Mouse (Mus musculus) ES-E14 (cell line): ENCODE measurements around the gene Col4a2. TPM values are rescaled to one million over a fixed set of nuclear protein-coding genes. Genes with fewer than 3 reads are reported as not detected.

Source experiments
- DNase-seq: peaks from one replicate; pipeline ENCODE4 v3.0.0-alpha.2; 2013; ENCODE audit warnings: low read depth, low spot score
- H3K27ac ChIP-seq: 2 replicates; pipeline ENCODE4 v1.5.1; 2012; ENCODE audit warnings: low read depth, mild to moderate bottlenecking, low read length, moderate library complexity, mixed read lengths; ENCODE audit not compliant: poor library complexity, insufficient read depth, severe bottlenecking
- H3K36me3 ChIP-seq: 2 replicates; pipeline ENCODE4 v1.6.1; 2012; ENCODE audit warnings: mild to moderate bottlenecking, low read length, moderate library complexity, mixed read lengths; ENCODE audit not compliant: control insufficient read depth, poor library complexity, insufficient read depth, severe bottlenecking
- H3K4me1 ChIP-seq, 2 experiments: fragments of 150-350 bp in 1 of 2; sonication (generic) in 1 of 2; 2 replicates each; pipeline ENCODE4 v1.6.1; 2012; ENCODE audit warnings: low read length in 2 of 2, mild to moderate bottlenecking in 1 of 2, mixed read lengths in 1 of 2; ENCODE audit not compliant: control insufficient read depth in 2 of 2, insufficient read depth in 2 of 2, poor library complexity in 1 of 2
- H3K4me3 ChIP-seq, 2 experiments: fragments of 150-350 bp in 1 of 2; sonication (generic) in 1 of 2; 2 replicates each; pipeline ENCODE4 v1.5.1; 2012; ENCODE audit warnings: low read length in 2 of 2, low read depth in 1 of 2, mild to moderate bottlenecking in 1 of 2, mixed read lengths in 1 of 2; ENCODE audit not compliant: insufficient read depth in 1 of 2, poor library complexity in 1 of 2, severe bottlenecking in 1 of 2
- H3K9ac ChIP-seq: 2 replicates; pipeline ENCODE4 v1.6.1; 2012; ENCODE audit warnings: low read depth, mild to moderate bottlenecking, low read length, mixed read lengths; ENCODE audit not compliant: poor library complexity, insufficient read depth, severe bottlenecking
- H3K9me3 ChIP-seq: fragments of 150-350 bp; sonication (generic); 2 replicates; pipeline ENCODE4 v1.6.1; 2012; ENCODE audit warnings: low read depth, mild to moderate bottlenecking, low read length; ENCODE audit not compliant: control insufficient read depth, insufficient read depth
- CHD2 ChIP-seq: IDR thresholded peaks from 2 replicates; pipeline ENCODE4 v1.6.1; 2014; ENCODE audit warnings: mild to moderate bottlenecking, low read depth, low read length, inconsistent platforms
- HCFC1 ChIP-seq: IDR thresholded peaks from 2 replicates; pipeline ENCODE4 v1.6.1; 2012; ENCODE audit warnings: low read length, inconsistent platforms, borderline replicate concordance; ENCODE audit not compliant: insufficient read depth
- MAFK ChIP-seq: IDR thresholded peaks from 2 replicates; pipeline ENCODE4 v1.6.1; 2014; ENCODE audit warnings: mild to moderate bottlenecking, low read depth, low read length, inconsistent platforms; ENCODE audit not compliant: insufficient read depth
- ZC3H11A ChIP-seq: IDR thresholded peaks from 2 replicates; pipeline ENCODE4 v1.6.1; 2012; ENCODE audit warnings: low read depth, mild to moderate bottlenecking, inconsistent platforms, low read length, borderline replicate concordance
- ZNF384 ChIP-seq: IDR thresholded peaks from 2 replicates; pipeline ENCODE4 v1.6.1; 2012; ENCODE audit warnings: low read depth, low read length, inconsistent platforms
- in situ Hi-C, 2 experiments: fragments of 600-800 bp; cut with MboI; formaldehyde crosslinking; loops; one replicate each; pipeline ENCODE4 v1.15.1; 2025; ENCODE audit warnings: low sequenced_read_pairs in 2 of 2, inconsistent platforms in 1 of 2; ENCODE audit not compliant: unreplicated experiment in 2 of 2
- total RNA-seq: library from RNA; depleted of rRNA; stranded (reverse); fragments of 300-350 nt; gene quantifications from 2 replicates; pipeline ENCODE4 v1.2.3, GENCODE M21; 2012

The Col4a2 gene
- total RNA-seq, 1 experiment, result 102 TPM

GRCm38 (mm10) chr8:11374326-11375076, 61.9 kb downstream of the Col4a2 start:
- no peak for DNase-seq
- no peak overlapping the region for H3K9ac ChIP-seq
- H3K27ac ChIP-seq, result no peak overlapping the region
- no peak overlapping the region for H3K4me3 ChIP-seq
- H3K36me3 ChIP-seq, result no peaks in the 10 kb centered on the region
- in situ Hi-C loops, result no loop called here
- H3K4me1 ChIP-seq, result no peaks in the 10 kb centered on the region
- H3K9me3 ChIP-seq, result no peaks in the 10 kb centered on the region
- no peak for TF ChIP-seq CHD2
- TF ChIP-seq MAFK, result no peak
- TF ChIP-seq ZNF384, result no peak
- TF ChIP-seq HCFC1, result no peak
- no peak for TF ChIP-seq ZC3H11A

DNA sequence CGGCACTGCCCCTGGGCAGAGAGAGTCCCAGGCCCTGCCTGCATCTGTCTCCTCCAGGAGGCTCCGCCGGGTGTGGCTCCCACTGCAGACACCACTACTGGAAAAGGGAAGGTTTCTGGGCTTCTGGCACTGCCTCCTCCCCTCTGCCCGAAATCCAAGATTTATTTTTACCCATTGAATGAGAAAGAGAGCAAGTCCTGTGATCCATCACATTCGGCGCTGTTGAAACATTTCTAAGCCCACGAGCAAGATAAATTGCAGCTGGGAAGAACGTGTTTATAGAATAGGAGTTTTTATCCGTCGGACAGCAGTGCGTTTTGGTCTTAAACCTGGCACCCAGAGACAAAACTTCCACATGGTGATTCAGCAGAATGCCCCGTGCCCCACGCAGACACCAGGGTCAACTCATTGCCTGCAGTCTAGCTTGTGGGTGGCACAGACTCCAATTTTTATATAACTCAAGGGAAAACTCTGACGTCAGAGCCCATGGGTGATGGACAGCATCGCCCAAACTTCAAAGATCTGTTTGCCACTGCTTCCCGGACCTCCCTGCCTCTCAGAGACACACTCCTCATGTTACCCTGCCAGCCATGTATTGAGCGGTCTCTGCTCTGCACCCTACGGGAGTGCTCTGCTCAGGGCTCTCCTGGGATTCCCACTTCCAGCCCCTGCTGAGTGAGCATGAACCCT, 63.3 kb downstream of the Col4a2 start:
- Histone ChIP-seq H3K4me1 (no peaks in the 10 kb centered on the region), H3K27ac (no peak overlapping the region), H3K36me3 (no peaks in the 10 kb centered on the region), H3K9ac (no peak overlapping the region), H3K4me3 (no peak overlapping the region), H3K9me3 (no peaks in the 10 kb centered on the region)
- in situ Hi-C loops, result no loop called here
- DNase-seq, result no peak
- TF ChIP-seq HCFC1, result no peak
- no peak for TF ChIP-seq MAFK
- TF ChIP-seq ZNF384, result no peak
- no peak for TF ChIP-seq ZC3H11A
- TF ChIP-seq CHD2, result no peak

DNA sequence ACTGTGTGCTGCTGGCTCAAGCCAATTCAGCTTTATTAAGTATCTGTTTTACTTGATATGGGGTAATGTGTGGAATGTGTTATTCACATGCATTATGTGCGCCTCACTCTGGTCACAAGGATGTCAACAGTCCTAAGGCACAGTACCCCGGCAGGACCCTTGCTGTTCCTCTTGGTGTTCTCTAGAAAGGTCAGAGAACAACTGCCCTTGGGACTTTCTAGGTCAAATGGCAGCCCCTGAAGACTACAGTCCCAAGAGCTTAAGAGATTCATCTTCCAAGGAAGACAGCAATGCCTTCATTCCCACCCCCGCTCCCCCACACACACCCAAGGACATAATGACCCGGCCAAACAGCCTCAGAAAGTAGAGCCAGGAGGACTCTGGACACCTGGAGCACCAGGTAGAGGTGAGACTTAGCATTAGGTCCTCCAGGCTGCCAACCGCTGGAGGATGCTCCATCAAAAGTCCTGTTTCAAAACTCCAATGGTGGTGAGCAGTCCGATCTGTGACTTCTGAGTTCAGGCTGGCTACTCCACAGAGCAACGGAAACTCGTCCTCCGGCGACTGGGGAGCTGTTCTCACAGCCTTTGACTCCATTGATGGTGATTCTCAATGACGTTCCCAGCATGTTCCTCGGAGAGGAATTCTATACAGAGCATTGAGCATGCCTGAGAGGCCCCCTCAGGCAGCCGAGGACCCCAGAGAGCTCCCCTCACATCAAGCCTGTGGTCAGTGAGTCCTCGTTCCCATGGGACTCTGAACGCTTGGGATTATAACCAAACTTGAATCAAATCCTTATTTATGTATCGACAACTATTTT, 65.0 kb downstream of the Col4a2 start:
- no peak overlapping the region for H3K27ac ChIP-seq
- in situ Hi-C loops, result no loop called here

DNA sequence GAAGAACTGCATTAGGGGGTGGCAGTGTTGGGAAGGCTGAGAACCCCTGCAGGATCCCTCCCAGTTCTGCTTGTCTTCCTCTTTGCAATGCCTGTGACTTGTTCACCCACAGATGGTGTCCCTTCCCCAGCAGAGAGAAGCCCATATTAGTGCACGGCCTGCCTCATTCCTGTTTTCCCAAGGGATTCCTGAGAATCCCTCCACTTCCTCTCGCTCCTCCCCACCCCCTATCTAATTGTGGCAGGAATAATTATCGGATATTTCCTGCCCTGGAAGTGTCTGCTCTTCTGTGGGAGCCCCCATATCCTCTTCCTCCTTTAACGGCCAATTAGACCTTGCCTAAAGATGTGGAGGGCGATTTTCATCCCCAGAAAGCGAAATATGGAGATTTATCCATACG, 67.0 kb downstream of the Col4a2 start:
- Histone ChIP-seq H3K36me3 (no peaks in the 10 kb centered on the region), H3K27ac (no peak overlapping the region), H3K9me3 (no peaks in the 10 kb centered on the region), H3K4me3 (no peak overlapping the region), H3K9ac (no peak overlapping the region), H3K4me1 (peaks cover 8 to 10% of the 10 kb centered on the region in 2 experiments; a peak in 2 of 4 replicates)
- no peak for TF ChIP-seq ZC3H11A
- TF ChIP-seq CHD2, result no peak
- TF ChIP-seq HCFC1, result no peak
- TF ChIP-seq MAFK, result no peak
- no peak for TF ChIP-seq ZNF384
- DNase-seq, result no peak
- in situ Hi-C loops, result no loop called here

More for the DNA sequence above, 65.0 kb downstream of the Col4a2 start:
- no peaks in the 10 kb centered on the region for H3K9me3 ChIP-seq
- H3K36me3 ChIP-seq, result no peaks in the 10 kb centered on the region
- TF ChIP-seq ZC3H11A (no peak), MAFK (no peak), HCFC1 (no peak), CHD2 (no peak), ZNF384 (no peak)
- H3K4me1 ChIP-seq, result peaks cover 6% of the 10 kb centered on the region in 2 experiments; a peak in 2 of 4 replicates
- H3K9ac ChIP-seq, result no peak overlapping the region
- no peak overlapping the region for H3K4me3 ChIP-seq
- DNase-seq, result no peak
